Mouse (Mus musculus) midbrain, embryonic 10.5 days (tissue): ENCODE measurements at regions not wholly inside any gene's neighbourhood (a gene's known extent, or its start where the extent isn't known, plus 50 kb on each side); places are given as distances from the start of the nearest gene placed in this dataset. TPM values are rescaled to one million over a fixed set of nuclear protein-coding genes. Genes with fewer than 3 reads are reported as not detected.

ENCODE experiments used
- DNase-seq: peaks from one replicate; pipeline ENCODE4 v3.0.0-alpha.2; 2017; ENCODE audit warnings: low spot score
- H3K27ac ChIP-seq: fragments of 300-500 bp; sonication (generic); replicated peaks from 2 replicates; pipeline ENCODE4 v1.5.1; 2016; ENCODE audit warnings: mild to moderate bottlenecking
- H3K27me3 ChIP-seq: fragments of 300-500 bp; sonication (generic); 2 replicates; pipeline ENCODE4 v1.6.1; 2016; ENCODE audit warnings: low read depth, mild to moderate bottlenecking; ENCODE audit not compliant: poor library complexity, severe bottlenecking
- H3K36me3 ChIP-seq: fragments of 300-500 bp; sonication (generic); 2 replicates; pipeline ENCODE4 v1.6.1; 2016; ENCODE audit warnings: mild to moderate bottlenecking, moderate library complexity
- H3K4me1 ChIP-seq: fragments of 300-500 bp; sonication (generic); 2 replicates; pipeline ENCODE4 v1.6.1; 2016
- H3K4me3 ChIP-seq: fragments of 300-500 bp; sonication (generic); 2 replicates; pipeline ENCODE4 v1.5.1; 2016; ENCODE audit warnings: mild to moderate bottlenecking, moderate library complexity
- H3K9me3 ChIP-seq: fragments of 300-500 bp; sonication (generic); replicated peaks from 2 replicates; pipeline ENCODE4 v1.6.1; 2016; ENCODE audit warnings: mild to moderate bottlenecking
- WGBS: fragments of 180-500 bp; shearing (Covaris S2); methylation state at CpG from one replicate; pipeline ENCODE4 v1.1.7; 2016; 5-methylcytosine and 5-hydroxymethylcytosine counted together
- microRNA-seq: library from miRNA; unstranded; fragments of <30 nt; microRNA quantifications from one replicate; pipeline ENCODE4, GENCODE M21; 2017

DNA sequence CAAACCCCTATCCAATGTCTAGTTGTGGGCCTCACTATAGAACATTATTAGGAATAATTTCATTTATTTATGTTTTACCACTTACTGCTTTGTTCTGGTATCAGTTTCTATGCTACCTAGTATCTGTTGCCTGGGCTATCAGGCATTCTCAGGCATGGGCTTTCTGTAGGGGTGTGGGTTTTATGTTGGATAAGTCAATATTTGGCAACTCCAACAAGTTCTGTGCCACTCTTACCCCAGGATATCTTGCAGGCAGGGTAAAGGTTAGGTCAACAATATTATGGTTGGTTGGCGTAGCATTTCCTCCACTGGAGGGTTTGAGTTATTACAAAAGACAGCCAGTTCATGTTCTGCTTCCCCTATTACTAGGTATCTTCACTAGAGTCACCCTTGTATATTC lies 65.8 kb downstream of the Smim10l1 start:
- Histone ChIP-seq H3K27me3 (no peaks in the 10 kb centered on the region), H3K9me3 (no peaks in the 10 kb centered on the region), H3K27ac (no peak overlapping the region), H3K4me1 (no peaks in the 10 kb centered on the region), H3K4me3 (no peak overlapping the region), H3K36me3 (no peaks in the 10 kb centered on the region)
- 86% methylated on average over 1 of the region's 1 CpGs for WGBS
- DNase-seq, result no peak

DNA sequence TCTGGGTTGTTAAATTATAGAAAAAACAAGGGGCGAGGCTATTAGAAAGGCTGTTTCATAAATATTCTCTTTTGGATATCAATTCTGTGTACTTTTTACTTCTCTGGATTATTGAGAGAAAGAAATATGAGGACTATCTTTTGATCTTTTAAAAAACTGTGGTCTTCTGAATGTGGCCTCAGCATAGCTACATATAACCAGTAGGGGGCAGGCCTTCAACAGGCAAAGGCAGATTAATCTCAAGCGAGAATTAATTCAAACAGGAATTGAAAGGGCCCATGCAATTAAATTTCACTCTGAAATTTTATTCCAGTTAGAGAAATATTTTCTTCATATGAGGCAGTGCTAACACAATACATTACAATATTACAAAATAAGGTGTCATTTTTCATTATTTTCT lies 66.6 kb downstream of the Smim10l1 start:
- no peak for DNase-seq
- WGBS, result 52% methylated on average over 2 of the region's 2 CpGs
- Histone ChIP-seq H3K27ac (no peak overlapping the region), H3K4me1 (no peaks in the 10 kb centered on the region), H3K4me3 (no peak overlapping the region), H3K36me3 (no peaks in the 10 kb centered on the region), H3K9me3 (no peaks in the 10 kb centered on the region), H3K27me3 (no peaks in the 10 kb centered on the region)

GRCm38 (mm10) chr6:133206173-133206572 lies 85.8 kb upstream of the 5530400C23Rik start:
- no peaks in the 10 kb centered on the region for H3K36me3 ChIP-seq
- no peak overlapping the region for H3K27ac ChIP-seq
- WGBS, result 7% methylated on average over 3 of the region's 3 CpGs
- H3K27me3 ChIP-seq, result no peaks in the 10 kb centered on the region
- H3K9me3 ChIP-seq, result no peaks in the 10 kb centered on the region; the same call in 1 of the 2 replicates
- H3K4me1 ChIP-seq, result no peaks in the 10 kb centered on the region
- H3K4me3 ChIP-seq, result no peak overlapping the region
- DNase-seq, result peak; percentile 43

Small RNA genes in the stretch of these regions (microRNA-seq; reads per million reads assigned to microRNA genes)
- not detected for gene Gm23403
- gene Gm25019, result not detected
